Mouse (Mus musculus): ENCODE measurements at regions not wholly inside any gene's neighbourhood (a gene's known extent, or its start where the extent isn't known, plus 50 kb on each side); places are given as distances from the start of the nearest gene placed in this dataset.

GRCm38 (mm10) chr7:121214181-121214580 lies 132.7 kb downstream of the Otoa start:
- no peak for DNase-seq (ENCODE audit: low read depth, low spot score)
- H3K4me3 ChIP-seq (ENCODE audit: insufficient read depth in 1 of 2, low read depth in 1 of 2, low read length in 2 of 2, poor library complexity in 1 of 2, severe bottlenecking in 1 of 2) = no peak overlapping the region
- no peak overlapping the region for H3K9ac ChIP-seq (ENCODE audit: insufficient read depth, low read depth, low read length, poor library complexity, severe bottlenecking)
- H3K9me3 ChIP-seq (ENCODE audit: control insufficient read depth, insufficient read depth, low read depth, low read length) = no peaks in the 10 kb centered on the region
- H3K4me1 ChIP-seq (ENCODE audit: control insufficient read depth in 2 of 2, insufficient read depth in 2 of 2, low read length in 2 of 2, poor library complexity in 1 of 2) = no peaks in the 10 kb centered on the region
- in situ Hi-C loops (cut with MboI; ENCODE audit: low sequenced_read_pairs in 2 of 2, unreplicated experiment in 2 of 2) = no loop called here
- no peak overlapping the region for H3K27ac ChIP-seq (ENCODE audit: insufficient read depth, low read depth, low read length, poor library complexity, severe bottlenecking)
- no peak for TF ChIP-seq ZNF384 (IDR thresholded peaks at IDR 0.05; ENCODE audit: low read depth, low read length)
- TF ChIP-seq ZC3H11A (IDR thresholded peaks at IDR 0.05; ENCODE audit: borderline replicate concordance, low read depth, low read length) = no peak
- no peak for TF ChIP-seq CHD2 (IDR thresholded peaks at IDR 0.05; ENCODE audit: low read depth, low read length)
- no peak for TF ChIP-seq HCFC1 (IDR thresholded peaks at IDR 0.05; ENCODE audit: borderline replicate concordance, insufficient read depth, low read length)
- no peak for TF ChIP-seq MAFK (IDR thresholded peaks at IDR 0.05; ENCODE audit: insufficient read depth, low read depth, low read length)
- H3K36me3 ChIP-seq (ENCODE audit: control insufficient read depth, insufficient read depth, low read length, poor library complexity, severe bottlenecking) = no peaks in the 10 kb centered on the region

- TF ChIP-seq HCFC1 (IDR thresholded peaks at IDR 0.05; ENCODE audit: borderline replicate concordance, insufficient read depth, low read length) (no peak), CHD2 (IDR thresholded peaks at IDR 0.05; ENCODE audit: low read depth, low read length) (no peak), ZC3H11A (IDR thresholded peaks at IDR 0.05; ENCODE audit: borderline replicate concordance, low read depth, low read length) (no peak), ZNF384 (IDR thresholded peaks at IDR 0.05; ENCODE audit: low read depth, low read length) (no peak), MAFK (IDR thresholded peaks at IDR 0.05; ENCODE audit: insufficient read depth, low read depth, low read length) (no peak)
- no peaks in the 10 kb centered on the region for H3K9me3 ChIP-seq (ENCODE audit: control insufficient read depth, insufficient read depth, low read depth, low read length)
- no peak overlapping the region for H3K4me3 ChIP-seq (ENCODE audit: insufficient read depth in 1 of 2, low read depth in 1 of 2, low read length in 2 of 2, poor library complexity in 1 of 2, severe bottlenecking in 1 of 2)
- H3K9ac ChIP-seq (ENCODE audit: insufficient read depth, low read depth, low read length, poor library complexity, severe bottlenecking) = no peak overlapping the region
- in situ Hi-C loops (cut with MboI; ENCODE audit: low sequenced_read_pairs in 2 of 2, unreplicated experiment in 2 of 2) = no loop called here
- H3K36me3 ChIP-seq (ENCODE audit: control insufficient read depth, insufficient read depth, low read length, poor library complexity, severe bottlenecking) = no peaks in the 10 kb centered on the region
- no peak for DNase-seq (ENCODE audit: low read depth, low spot score)
- H3K27ac ChIP-seq (ENCODE audit: insufficient read depth, low read depth, low read length, poor library complexity, severe bottlenecking) = no peak overlapping the region
- H3K4me1 ChIP-seq (ENCODE audit: control insufficient read depth in 2 of 2, insufficient read depth in 2 of 2, low read length in 2 of 2, poor library complexity in 1 of 2) = no peaks in the 10 kb centered on the region
Observed at GRCm38 (mm10) chr7:121215032-121215431, 133.6 kb downstream of the Otoa start.

GRCm38 (mm10) chr7:121215735-121216134 lies 134.3 kb downstream of the Otoa start:
- in situ Hi-C loops (cut with MboI; ENCODE audit: low sequenced_read_pairs in 2 of 2, unreplicated experiment in 2 of 2) = no loop called here
- Histone ChIP-seq H3K9me3 (ENCODE audit: control insufficient read depth, insufficient read depth, low read depth, low read length) (no peaks in the 10 kb centered on the region), H3K36me3 (ENCODE audit: control insufficient read depth, insufficient read depth, low read length, poor library complexity, severe bottlenecking) (no peaks in the 10 kb centered on the region), H3K4me1 (ENCODE audit: control insufficient read depth in 2 of 2, insufficient read depth in 2 of 2, low read length in 2 of 2, poor library complexity in 1 of 2) (no peaks in the 10 kb centered on the region), H3K27ac (ENCODE audit: insufficient read depth, low read depth, low read length, poor library complexity, severe bottlenecking) (no peak overlapping the region), H3K4me3 (ENCODE audit: insufficient read depth in 1 of 2, low read depth in 1 of 2, low read length in 2 of 2, poor library complexity in 1 of 2, severe bottlenecking in 1 of 2) (no peak overlapping the region), H3K9ac (ENCODE audit: insufficient read depth, low read depth, low read length, poor library complexity, severe bottlenecking) (no peak overlapping the region)
- DNase-seq (ENCODE audit: low read depth, low spot score) = no peak
- TF ChIP-seq MAFK (IDR thresholded peaks at IDR 0.05; ENCODE audit: insufficient read depth, low read depth, low read length) (no peak), CHD2 (IDR thresholded peaks at IDR 0.05; ENCODE audit: low read depth, low read length) (no peak), ZNF384 (IDR thresholded peaks at IDR 0.05; ENCODE audit: low read depth, low read length) (no peak), HCFC1 (IDR thresholded peaks at IDR 0.05; ENCODE audit: borderline replicate concordance, insufficient read depth, low read length) (no peak), ZC3H11A (IDR thresholded peaks at IDR 0.05; ENCODE audit: borderline replicate concordance, low read depth, low read length) (no peak)

GRCm38 (mm10) chr7:121218031-121218430 lies 136.6 kb downstream of the Otoa start:
- Histone ChIP-seq H3K36me3 (ENCODE audit: control insufficient read depth, insufficient read depth, low read length, poor library complexity, severe bottlenecking) (no peaks in the 10 kb centered on the region), H3K9ac (ENCODE audit: insufficient read depth, low read depth, low read length, poor library complexity, severe bottlenecking) (no peak overlapping the region), H3K4me3 (ENCODE audit: insufficient read depth in 1 of 2, low read depth in 1 of 2, low read length in 2 of 2, poor library complexity in 1 of 2, severe bottlenecking in 1 of 2) (no peak overlapping the region), H3K4me1 (ENCODE audit: control insufficient read depth in 2 of 2, insufficient read depth in 2 of 2, low read length in 2 of 2, poor library complexity in 1 of 2) (no peaks in the 10 kb centered on the region), H3K9me3 (ENCODE audit: control insufficient read depth, insufficient read depth, low read depth, low read length) (no peaks in the 10 kb centered on the region), H3K27ac (ENCODE audit: insufficient read depth, low read depth, low read length, poor library complexity, severe bottlenecking) (no peak overlapping the region)
- TF ChIP-seq CHD2 (IDR thresholded peaks at IDR 0.05; ENCODE audit: low read depth, low read length) (no peak), MAFK (IDR thresholded peaks at IDR 0.05; ENCODE audit: insufficient read depth, low read depth, low read length) (no peak), HCFC1 (IDR thresholded peaks at IDR 0.05; ENCODE audit: borderline replicate concordance, insufficient read depth, low read length) (no peak), ZC3H11A (IDR thresholded peaks at IDR 0.05; ENCODE audit: borderline replicate concordance, low read depth, low read length) (no peak), ZNF384 (IDR thresholded peaks at IDR 0.05; ENCODE audit: low read depth, low read length) (no peak)
- in situ Hi-C loops (cut with MboI; ENCODE audit: low sequenced_read_pairs in 2 of 2, unreplicated experiment in 2 of 2) = no loop called here
- no peak for DNase-seq (ENCODE audit: low read depth, low spot score)

GRCm38 (mm10) chr7:121221158-121221557 lies 139.7 kb downstream of the Otoa start:
- in situ Hi-C loops (cut with MboI; ENCODE audit: low sequenced_read_pairs in 2 of 2, unreplicated experiment in 2 of 2) = no loop called here
- Histone ChIP-seq H3K9ac (ENCODE audit: insufficient read depth, low read depth, low read length, poor library complexity, severe bottlenecking) (no peak overlapping the region), H3K27ac (ENCODE audit: insufficient read depth, low read depth, low read length, poor library complexity, severe bottlenecking) (no peak overlapping the region), H3K4me3 (ENCODE audit: insufficient read depth in 1 of 2, low read depth in 1 of 2, low read length in 2 of 2, poor library complexity in 1 of 2, severe bottlenecking in 1 of 2) (no peak overlapping the region), H3K4me1 (ENCODE audit: control insufficient read depth in 2 of 2, insufficient read depth in 2 of 2, low read length in 2 of 2, poor library complexity in 1 of 2) (no peaks in the 10 kb centered on the region), H3K36me3 (ENCODE audit: control insufficient read depth, insufficient read depth, low read length, poor library complexity, severe bottlenecking) (no peaks in the 10 kb centered on the region), H3K9me3 (ENCODE audit: control insufficient read depth, insufficient read depth, low read depth, low read length) (no peaks in the 10 kb centered on the region)
- TF ChIP-seq ZC3H11A (IDR thresholded peaks at IDR 0.05; ENCODE audit: borderline replicate concordance, low read depth, low read length) = no peak
- no peak for DNase-seq (ENCODE audit: low read depth, low spot score)

All from ES-E14 (cell line).